Mouse (Mus musculus) cerebellum, adult 2 months (tissue): ENCODE data around the gene Pef1. TPM values are rescaled to one million over a fixed set of nuclear protein-coding genes. Genes with fewer than 3 reads are reported as not detected.

Experiments used
- DNase-seq, 2 experiments: peaks; one replicate each; pipeline ENCODE4 v3.0.0; 2021
- H3K27ac ChIP-seq: fragments of 200-500 bp; 2 replicates; pipeline ENCODE4 v1.5.1; 2012; ENCODE audit warnings: low read length, control low read depth, inconsistent platforms; ENCODE audit not compliant: insufficient read depth
- H3K27me3 ChIP-seq: fragments of 200-500 bp; 2 replicates; pipeline ENCODE4 v1.6.1; 2012; ENCODE audit warnings: inconsistent platforms, mild to moderate bottlenecking, low read length, moderate library complexity; ENCODE audit not compliant: control insufficient read depth, insufficient read depth
- H3K4me1 ChIP-seq: fragments of 200-500 bp; 2 replicates; pipeline ENCODE4 v1.6.1; 2011; ENCODE audit warnings: low read length; ENCODE audit not compliant: control insufficient read depth, insufficient read depth
- H3K4me3 ChIP-seq: fragments of 200-500 bp; replicated peaks from 2 replicates; pipeline ENCODE3; 2011; ENCODE audit warnings: mild to moderate bottlenecking, low read depth, low read length, control low read depth; ENCODE audit not compliant: insufficient read depth
- CTCF ChIP-seq: fragments of 200-500 bp; IDR thresholded peaks from 2 replicates; pipeline ENCODE4 v1.5.1; 2011; ENCODE audit warnings: low read depth, mild to moderate bottlenecking, control low read depth, low read length, moderate library complexity, borderline replicate concordance; ENCODE audit not compliant: insufficient read depth
- POLR2A ChIP-seq: fragments of 200-500 bp; IDR thresholded peaks from 2 replicates; pipeline ENCODE4 v1.6.1; 2011; ENCODE audit warnings: low read length, control low read depth, borderline replicate concordance; ENCODE audit not compliant: insufficient read depth
- WGBS: fragments of 180-500 bp; shearing (Covaris S2); methylation state at CpG from one replicate; pipeline ENCODE4 v1.1.7; 2018; 5-methylcytosine and 5-hydroxymethylcytosine counted together
- polyA plus RNA-seq: library from polyadenylated mRNA; depleted of rRNA; stranded (reverse); fragments of >200 nt; gene quantifications from 2 replicates; pipeline ENCODE4 v1.2.3, GENCODE M21; 2012

The Pef1 gene
- polyA plus RNA-seq, 1 experiment: 89.3 TPM

DNA sequence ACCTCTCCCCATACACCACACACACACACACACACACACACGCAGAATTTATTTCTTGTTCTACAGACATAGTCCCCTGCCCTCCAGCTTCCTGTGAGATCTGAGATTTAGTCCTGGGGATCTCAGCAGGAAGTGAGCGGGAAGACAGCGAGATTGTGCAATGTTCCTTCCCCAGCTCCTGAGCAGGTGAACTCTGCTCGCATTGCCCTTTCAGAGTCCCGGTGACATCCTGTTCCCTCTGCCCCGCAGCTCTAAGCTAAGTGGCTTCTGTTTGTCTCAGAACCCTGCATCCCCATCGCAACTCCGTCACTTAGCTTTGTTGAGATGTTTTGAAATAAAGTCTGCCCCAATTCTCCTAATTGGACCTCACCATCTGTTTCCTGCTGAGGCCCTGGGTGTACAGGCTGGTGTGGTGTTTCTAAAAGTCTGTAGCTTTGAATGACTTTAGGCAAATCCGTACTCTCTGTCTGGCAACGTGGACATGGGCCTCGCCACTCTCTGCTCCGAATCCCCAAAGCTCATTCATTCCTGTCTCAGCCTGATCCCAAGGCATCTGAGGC is 54.5 kb downstream of the Pef1 start:
- WGBS: 76% methylated on average over 12 of the region's 12 CpGs
- Histone ChIP-seq H3K4me1 (no peaks in the 10 kb centered on the region), H3K27ac (no peak overlapping the region), H3K27me3 (peaks cover 2% of the 10 kb centered on the region; the same call in 1 of the 2 replicates), H3K4me3 (no peak overlapping the region)
- DNase-seq: no peak
- no peak for TF ChIP-seq POLR2A
- TF ChIP-seq CTCF: no peak

DNA sequence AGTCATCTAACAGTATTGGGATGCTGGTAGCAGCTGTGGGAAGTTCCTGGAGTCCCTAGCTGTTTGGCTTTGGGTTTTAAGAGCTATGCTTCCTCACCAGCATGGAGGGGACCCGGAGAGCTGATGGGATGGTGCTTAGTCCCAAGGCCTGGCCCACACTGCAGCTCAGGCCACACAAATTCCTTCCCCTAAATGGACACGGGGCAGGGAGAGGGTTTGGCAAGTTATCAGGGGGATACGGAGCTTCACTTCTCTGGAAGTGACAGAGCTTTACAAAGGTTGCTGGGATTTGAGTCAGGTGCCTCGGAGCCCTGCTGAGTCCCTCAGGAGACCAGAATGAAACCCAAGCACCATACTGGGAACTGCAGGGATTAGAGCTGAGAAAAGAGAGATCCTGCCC is 59.0 kb downstream of the Pef1 start:
- Histone ChIP-seq H3K27me3 (no peaks in the 10 kb centered on the region), H3K4me1 (no peaks in the 10 kb centered on the region), H3K4me3 (no peak overlapping the region), H3K27ac (no peak overlapping the region)
- TF ChIP-seq POLR2A (no peak), CTCF (no peak)
- WGBS: 23% methylated on average over 4 of the region's 4 CpGs
- DNase-seq: no peak

DNA sequence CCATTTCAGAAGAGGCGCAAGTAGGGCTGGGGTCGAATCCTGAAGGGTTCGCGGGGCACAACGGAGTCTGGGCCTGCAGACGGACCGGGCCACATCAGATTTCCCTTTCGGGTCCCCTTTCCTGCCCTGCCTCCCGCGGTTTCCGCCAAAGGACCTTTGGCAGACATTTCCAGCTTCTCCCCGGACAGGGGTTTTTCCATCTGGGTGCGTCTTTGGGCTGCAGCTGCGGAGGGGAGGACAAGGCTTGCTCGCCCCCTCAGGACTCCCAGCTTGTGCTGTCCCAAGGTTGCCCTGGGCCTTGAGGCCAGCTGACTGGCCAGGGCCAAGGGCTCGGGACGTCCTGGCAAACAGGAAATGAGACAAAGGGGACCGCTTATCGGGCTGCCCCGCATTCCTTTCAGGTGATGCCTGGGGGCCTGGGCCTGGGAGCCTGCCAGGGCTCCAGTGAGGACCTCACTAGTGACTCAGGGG is 61.1 kb downstream of the Pef1 start:
- TF ChIP-seq POLR2A: no peak
- no peak for TF ChIP-seq CTCF
- Histone ChIP-seq H3K27ac (no peak overlapping the region), H3K4me1 (0 out of 2 replicates have a peak, but pooled peaks cover 4% of the 10 kb centered on the region), H3K27me3 (no peaks in the 10 kb centered on the region), H3K4me3 (no peak overlapping the region)
- WGBS: 20% methylated on average over 20 of the region's 20 CpGs
- DNase-seq: no peak

DNA sequence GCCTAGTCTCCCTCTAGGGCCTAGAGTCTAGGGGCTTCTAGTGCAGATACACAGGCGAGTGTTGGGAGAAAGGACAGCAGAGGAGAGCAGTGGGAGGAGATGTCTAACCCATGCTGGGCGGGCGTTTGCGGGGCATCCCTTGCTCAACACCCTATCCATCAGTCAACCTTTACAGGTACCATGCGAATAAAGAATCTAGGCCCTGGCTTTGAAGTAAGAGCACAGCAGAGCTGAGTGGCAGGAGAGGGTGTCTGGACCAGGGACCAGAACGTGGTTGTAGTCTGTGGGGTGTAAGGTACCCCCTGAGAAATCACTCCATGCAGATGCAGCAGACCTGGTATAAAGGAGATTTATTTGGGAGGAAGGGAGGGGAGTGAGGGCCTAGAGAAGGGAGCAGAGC is 61.8 kb downstream of the Pef1 start:
- Histone ChIP-seq H3K27me3 (no peaks in the 10 kb centered on the region), H3K27ac (no peak overlapping the region), H3K4me1 (0 out of 2 replicates have a peak, but pooled peaks cover 4% of the 10 kb centered on the region), H3K4me3 (no peak overlapping the region)
- DNase-seq: no peak
- 87% methylated on average over 6 of the region's 6 CpGs for WGBS
- no peak for TF ChIP-seq CTCF
- TF ChIP-seq POLR2A: no peak

DNA sequence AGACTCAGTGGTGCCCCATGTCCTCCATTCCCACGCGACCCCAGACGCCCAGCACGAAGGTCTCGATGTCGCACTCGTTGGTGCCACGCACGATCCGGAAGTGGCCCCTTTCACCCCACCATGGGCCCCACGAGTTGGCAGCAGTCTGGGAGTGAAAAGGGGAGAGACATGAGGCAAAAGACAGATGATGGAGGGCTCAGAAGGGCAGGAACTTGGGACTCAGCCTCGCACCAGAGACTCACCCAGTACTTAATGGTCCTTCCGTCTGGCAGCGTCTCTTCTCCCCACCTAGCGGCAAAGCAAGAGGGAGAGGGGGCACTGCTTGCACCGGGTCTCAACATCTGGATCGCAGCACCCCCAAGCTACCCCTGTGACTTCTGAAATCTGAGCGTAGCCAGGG is 63.7 kb downstream of the Pef1 start:
- WGBS: 76% methylated on average over 18 of the region's 18 CpGs
- Histone ChIP-seq H3K4me3 (no peak overlapping the region), H3K4me1 (0 out of 2 replicates have a peak, but pooled peaks cover 4% of the 10 kb centered on the region), H3K27ac (no peak overlapping the region), H3K27me3 (no peaks in the 10 kb centered on the region)
- DNase-seq: no peak
- TF ChIP-seq POLR2A: no peak
- TF ChIP-seq CTCF: no peak

DNA sequence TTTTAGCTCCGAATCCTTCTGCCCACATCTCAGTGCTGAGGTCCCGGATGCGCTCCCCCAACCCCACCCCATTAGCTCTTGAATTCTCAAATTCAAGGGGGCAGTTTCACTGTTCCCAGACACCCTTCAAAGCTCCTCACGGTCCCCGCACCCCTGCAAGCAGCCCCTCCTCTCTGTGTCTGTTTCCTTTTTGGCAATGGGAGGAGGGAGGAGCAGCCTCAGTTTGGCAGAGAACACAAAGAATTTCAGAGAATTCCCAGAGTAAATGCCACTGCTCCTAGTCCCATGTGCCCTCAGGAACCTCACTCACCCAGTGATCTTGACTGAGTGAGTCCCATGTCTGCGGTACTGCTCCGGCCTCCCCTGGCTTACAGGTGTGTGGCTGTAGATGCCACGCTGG is 64.2 kb downstream of the Pef1 start:
- H3K27me3 ChIP-seq: no peaks in the 10 kb centered on the region
- 0 out of 2 replicates have a peak, but pooled peaks cover 4% of the 10 kb centered on the region for H3K4me1 ChIP-seq
- H3K27ac ChIP-seq: no peak overlapping the region
- WGBS: 71% methylated on average over 8 of the region's 8 CpGs
- no peak for DNase-seq
- no peak overlapping the region for H3K4me3 ChIP-seq
- no peak for TF ChIP-seq POLR2A
- TF ChIP-seq CTCF: no peak

DNA sequence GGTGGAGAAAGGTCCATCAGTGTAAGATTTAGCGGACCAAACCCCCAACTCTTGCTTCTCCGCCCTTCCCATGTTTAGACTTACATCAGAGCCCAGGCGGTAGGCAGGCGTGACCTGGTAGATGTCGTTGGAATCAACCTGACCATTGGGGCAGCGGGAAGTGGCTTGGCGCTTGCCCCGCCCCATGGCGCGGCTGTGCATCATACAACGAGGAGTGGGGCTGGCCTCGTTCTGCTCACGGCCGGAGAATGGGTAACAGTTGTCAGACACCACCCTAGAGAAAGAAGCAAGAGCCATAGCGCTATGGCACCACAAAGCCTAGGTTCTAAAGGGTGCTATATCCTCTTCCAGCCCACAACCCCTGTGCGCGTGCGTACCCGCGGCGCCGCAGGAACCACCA is 65.0 kb downstream of the Pef1 start:
- H3K4me1 ChIP-seq: 0 out of 2 replicates have a peak, but pooled peaks cover 4% of the 10 kb centered on the region
- WGBS: 62% methylated on average over 22 of the region's 22 CpGs
- no peaks in the 10 kb centered on the region for H3K27me3 ChIP-seq
- no peak overlapping the region for H3K27ac ChIP-seq
- peak overlapping the region; percentile 23 for H3K4me3 ChIP-seq
- DNase-seq: no peak
- no peak for TF ChIP-seq CTCF
- no peak for TF ChIP-seq POLR2A

DNA sequence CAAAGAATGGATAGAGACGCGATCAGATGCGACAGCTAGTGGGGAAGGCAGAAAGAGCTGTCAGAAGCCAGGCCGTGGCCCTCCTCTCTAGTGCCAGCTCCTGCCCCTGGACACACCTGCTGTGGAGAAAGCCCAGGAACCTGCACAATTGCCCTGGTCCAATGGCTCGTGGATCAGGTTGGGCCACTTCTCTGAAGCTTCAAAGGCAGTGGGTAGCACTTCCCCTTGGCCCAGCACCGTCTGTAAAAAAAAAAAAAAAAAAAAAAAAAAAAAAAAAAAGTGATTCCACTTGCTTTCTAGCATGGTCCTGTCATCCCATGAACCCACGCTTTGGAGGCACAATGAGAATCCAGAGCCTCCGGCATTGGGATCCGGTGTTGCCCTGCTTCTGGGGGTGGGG is 65.5 kb downstream of the Pef1 start:
- TF ChIP-seq CTCF: no peak
- no peak for TF ChIP-seq POLR2A
- 37% methylated on average over 9 of the region's 9 CpGs for WGBS
- H3K4me3 ChIP-seq: peak overlapping the region; percentile 23
- H3K27ac ChIP-seq: no peak overlapping the region
- DNase-seq: no peak
- H3K27me3 ChIP-seq: no peaks in the 10 kb centered on the region
- H3K4me1 ChIP-seq: 0 out of 2 replicates have a peak, but pooled peaks cover 4% of the 10 kb centered on the region
